ENCODE assay signal across 8 mouse cellular contexts in the genomic region with DNA sequence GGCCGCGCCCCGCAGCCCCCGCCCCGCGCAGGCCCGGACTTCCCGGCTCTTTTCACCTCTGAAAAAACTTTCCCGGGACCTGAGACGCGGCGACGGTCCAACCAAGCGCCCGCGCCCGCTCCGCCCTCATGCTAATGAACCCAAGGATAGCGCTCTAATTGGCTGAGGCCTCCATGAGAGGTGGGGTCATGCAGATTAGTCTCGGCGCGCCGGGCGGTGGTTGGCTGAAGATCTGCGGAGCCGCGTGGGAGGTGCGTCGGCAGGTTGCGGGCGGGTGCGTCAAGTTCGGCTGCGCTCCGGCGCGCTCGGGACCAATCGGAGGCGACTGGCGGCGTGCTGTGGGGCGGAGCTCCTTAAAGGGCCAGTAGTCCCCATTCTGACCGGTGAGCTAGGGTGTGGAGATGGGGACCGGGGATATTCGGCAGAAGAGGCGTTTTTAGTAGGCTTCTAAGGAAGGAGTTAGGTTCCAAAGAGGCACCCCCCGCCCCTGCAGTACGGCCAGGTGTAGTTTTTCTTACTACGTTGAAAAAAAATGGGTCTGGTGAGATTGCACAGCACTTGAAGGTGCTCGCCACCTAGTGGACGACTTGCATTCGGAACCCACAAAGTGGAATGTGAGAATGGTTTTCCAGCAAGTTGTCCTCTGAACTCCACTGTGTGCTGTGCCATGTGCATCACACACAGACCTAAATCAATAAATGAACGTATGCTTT. TPM values are rescaled to one million over a fixed set of nuclear protein-coding genes. Genes with fewer than 3 reads are reported as not detected.
A peak's percentile ranks its signal among the peaks of the same experiment; 100 is the strongest.
DNase-seq lines count a peak whose midpoint lies in the region; ATAC-seq and TF ChIP-seq lines count a peak whose summit lies in the region.

Gene Hmg20b (minus strand): TSS at position 130 of the 713 bp plus-strand sequence.

- DNase-seq in MEL (ENCODE audit: low read depth, low spot score): peak; percentile 100
- DNase-seq in cerebellum, adult 2 months: peak; percentile 100
- peak; percentile 99 for DNase-seq in forebrain, postnatal 0 days
- DNase-seq in heart, postnatal 4 days: peak; percentile 99
- DNase-seq in layer of hippocampus, adult 8-10 months (ENCODE audit: low spot score in 2 of 2): peak; percentile 99
- DNase-seq in ovary, adult 18-20 months (ENCODE audit: low spot score): peak; percentile 99
- peak; percentile 99 for DNase-seq in thymus, postnatal 0 days (ENCODE audit: low spot score)

- H3K9ac ChIP-seq in MEL (ENCODE audit: control insufficient read depth, low read depth, low read length, poor library complexity, severe bottlenecking): peak within 1 kb of the TSS; percentile 84
- peak within 1 kb of the TSS; percentile 40 for H3K9ac ChIP-seq in forebrain, postnatal 0 days
- peak within 1 kb of the TSS; percentile 83 for H3K9ac ChIP-seq in lung, embryonic 15.5 days

- H3K4me2 ChIP-seq in forebrain, postnatal 0 days (ENCODE audit: low read depth): peak within 1 kb of the TSS; percentile 79
- H3K4me2 ChIP-seq in lung, embryonic 15.5 days: peak within 1 kb of the TSS; percentile 79

- H3K27ac ChIP-seq in MEL (ENCODE audit: control insufficient read depth, low read depth, low read length): peak within 1 kb of the TSS; percentile 86
- peak within 1 kb of the TSS; percentile 65 for H3K27ac ChIP-seq in cerebellum, adult 2 months (ENCODE audit: insufficient read depth, low read length)
- H3K27ac ChIP-seq in forebrain, postnatal 0 days (ENCODE audit: low read depth, low read length): no peak within 1 kb of the TSS
- H3K27ac ChIP-seq in lung, embryonic 15.5 days: peak within 1 kb of the TSS; percentile 73

- H3K27me3 ChIP-seq in MEL (ENCODE audit: control insufficient read depth in 1 of 2, insufficient read depth in 2 of 2, low read length in 2 of 2): no peaks in the 10 kb centered on the region
- H3K27me3 ChIP-seq in cerebellum, adult 2 months (ENCODE audit: control insufficient read depth, insufficient read depth, low read length): no peaks in the 10 kb centered on the region
- no peaks in the 10 kb centered on the region for H3K27me3 ChIP-seq in forebrain, postnatal 0 days (ENCODE audit: insufficient read depth, low read length)
- no peaks in the 10 kb centered on the region for H3K27me3 ChIP-seq in lung, embryonic 15.5 days

- H3K4me1 ChIP-seq in MEL (ENCODE audit: control insufficient read depth in 1 of 2, insufficient read depth in 2 of 2, low read length in 2 of 2): peaks cover 8 to 13% of the 10 kb centered on the region in 2 experiments; a peak in 3 of 4 replicates
- H3K4me1 ChIP-seq in cerebellum, adult 2 months (ENCODE audit: control insufficient read depth, insufficient read depth, low read length): peaks cover 6% of the 10 kb centered on the region; the same call in 1 of the 2 replicates
- 0 out of 2 replicates have a peak, but pooled peaks cover 3% of the 10 kb centered on the region for H3K4me1 ChIP-seq in forebrain, postnatal 0 days (ENCODE audit: insufficient read depth)
- H3K4me1 ChIP-seq in lung, embryonic 15.5 days: peaks cover 30% of the 10 kb centered on the region

- peak; percentile 31 to 49; a peak in 2 of 4 replicates for TF ChIP-seq POLR2A in MEL (IDR thresholded peaks at IDR 0.05; ENCODE audit: control insufficient read depth in 1 of 2, insufficient read depth in 1 of 2, low read depth in 1 of 2, low read length in 2 of 2, poor library complexity in 1 of 2)
- TF ChIP-seq POLR2A in cerebellum, adult 2 months (IDR thresholded peaks at IDR 0.05; ENCODE audit: borderline replicate concordance, insufficient read depth, low read length): peak; percentile 41; the same call in 1 of the 2 replicates

- no peaks in the 10 kb centered on the region for H3K9me3 ChIP-seq in MEL (replicated peaks; ENCODE audit: insufficient read depth, low read length)
- H3K9me3 ChIP-seq in forebrain, postnatal 0 days (ENCODE audit: low read length): no peaks in the 10 kb centered on the region
- H3K9me3 ChIP-seq in lung, embryonic 15.5 days: no peaks in the 10 kb centered on the region

- peaks cover 0 to 14% of the 10 kb centered on the region in 2 experiments; a peak in 2 of 4 replicates for H3K36me3 ChIP-seq in MEL (ENCODE audit: control insufficient read depth in 1 of 2, insufficient read depth in 2 of 2, low read length in 2 of 2)
- H3K36me3 ChIP-seq in forebrain, postnatal 0 days (ENCODE audit: insufficient read depth): no peaks in the 10 kb centered on the region
- 0 out of 2 replicates have a peak, but pooled peaks cover 4% of the 10 kb centered on the region for H3K36me3 ChIP-seq in lung, embryonic 15.5 days

- 0 out of 4 replicates have a peak, but pooled peaks of 1 of the 2 experiments have one; percentile 3 for TF ChIP-seq EP300 in MEL (IDR thresholded peaks at IDR 0.05; ENCODE audit: low read depth in 1 of 2, low read length in 2 of 2)

- under 1% methylated on average over 54 of the region's 54 CpGs for WGBS in cerebellum, adult 2 months
- WGBS in forebrain, postnatal 0 days: 3% methylated on average over 54 of the region's 54 CpGs
- WGBS in lung, embryonic 15.5 days: under 1% methylated on average over 54 of the region's 54 CpGs

- TF ChIP-seq CTCF in MEL (IDR thresholded peaks at IDR 0.05 in 2 of 3, conservative IDR thresholded peaks at IDR 0.05 in 1 of 3; ENCODE audit: control insufficient read depth in 1 of 3, insufficient read depth in 1 of 3, low read depth in 2 of 3, low read length in 3 of 3, poor library complexity in 1 of 3, severe bottlenecking in 1 of 3): peak; percentile 71 to 81 (median 79)
- peak; percentile 90; the same call in 1 of the 2 replicates for TF ChIP-seq CTCF in cerebellum, adult 2 months (IDR thresholded peaks at IDR 0.05; ENCODE audit: borderline replicate concordance, insufficient read depth, low read depth, low read length)
- TF ChIP-seq CTCF in forebrain, postnatal 0 days (IDR thresholded peaks at IDR 0.05; ENCODE audit: low read depth): peak; percentile 93

- peak within 1 kb of the TSS; percentile 81 to 94 for H3K4me3 ChIP-seq in MEL (ENCODE audit: control insufficient read depth in 1 of 2, insufficient read depth in 1 of 2, low read depth in 2 of 2, low read length in 2 of 2)
- H3K4me3 ChIP-seq in cerebellum, adult 2 months (replicated peaks; ENCODE audit: insufficient read depth, low read depth, low read length): peak within 1 kb of the TSS; percentile 78
- peak within 1 kb of the TSS; percentile 45 for H3K4me3 ChIP-seq in forebrain, postnatal 0 days (ENCODE audit: low read depth, low read length)
- peak within 1 kb of the TSS; percentile 86 for H3K4me3 ChIP-seq in lung, embryonic 15.5 days

- H3K79me2 ChIP-seq in MEL (ENCODE audit: control insufficient read depth, insufficient read depth, low read length, poor library complexity): peaks cover 4% of the 10 kb centered on the region; the same call in 1 of the 2 replicates

- TF ChIP-seq RAD21 in MEL (IDR thresholded peaks at IDR 0.05; ENCODE audit: low read depth, low read length): peak; percentile 35

- peak; percentile 98 for ATAC-seq in forebrain, postnatal 0 days
- peak; percentile 93 for ATAC-seq in lung, embryonic 15.5 days (ENCODE audit: borderline replicate concordance, extremely low read depth, low FRiP score, low TSS enrichment)

TF ChIP-seq in MEL, 35 proteins besides CTCF, POLR2A, EP300 and RAD21 (continues in another document):
- TF ChIP-seq CHD1 (IDR thresholded peaks at IDR 0.05; ENCODE audit: low read depth, low read length) (no peak), POLR2AphosphoS2 (IDR thresholded peaks at IDR 0.05; ENCODE audit: low read length) (peak; percentile 54; the same call in 1 of the 2 replicates), GATA1 (IDR thresholded peaks at IDR 0.05; ENCODE audit: low read depth, low read length) (no peak), USF1 (IDR thresholded peaks at IDR 0.05; ENCODE audit: low read depth, low read length) (peak; percentile 47), UBTF (IDR thresholded peaks at IDR 0.05; ENCODE audit: borderline replicate concordance, insufficient read depth, low read depth, low read length) (no peak), TCF12 (IDR thresholded peaks at IDR 0.05; ENCODE audit: low read depth, low read length) (0 out of 2 replicates have a peak, but pooled peaks have one; percentile 4), E2F4 (IDR thresholded peaks at IDR 0.05; ENCODE audit: borderline replicate concordance, low read depth, low read length) (no peak), MXI1 (IDR thresholded peaks at IDR 0.05; ENCODE audit: low read depth, low read length) (peak; percentile 61; the same call in 1 of the 2 replicates), ZMIZ1 (IDR thresholded peaks at IDR 0.05; ENCODE audit: low read depth, low read length) (0 out of 2 replicates have a peak, but pooled peaks have one; percentile 13), SMC3 (IDR thresholded peaks at IDR 0.05; ENCODE audit: low read depth, low read length) (peak; percentile 55), NELFE (IDR thresholded peaks at IDR 0.05; ENCODE audit: low read depth, low read length) (peak; percentile 60), BHLHE40 (IDR thresholded peaks at IDR 0.05; ENCODE audit: borderline replicate concordance, low read depth, low read length) (no peak; the same call in 1 of the 2 replicates), MYC (IDR thresholded peaks at IDR 0.05; ENCODE audit: low read depth, low read length) (peak; percentile 86), ZNF384 (IDR thresholded peaks at IDR 0.05; ENCODE audit: low read depth, low read length) (peak; percentile 87), CHD2 (IDR thresholded peaks at IDR 0.05; ENCODE audit: low read length) (peak; percentile 26), MYB (IDR thresholded peaks at IDR 0.05; ENCODE audit: low read depth, low read length) (no peak), TAL1 (IDR thresholded peaks at IDR 0.05; ENCODE audit: low read length) (no peak), MAX (IDR thresholded peaks at IDR 0.05; ENCODE audit: low read length) (peak; percentile 56; the same call in 1 of the 2 replicates), ZC3H11A (IDR thresholded peaks at IDR 0.05; ENCODE audit: low read depth, low read length) (0 out of 2 replicates have a peak, but pooled peaks have one; percentile 10), NRF1 (IDR thresholded peaks at IDR 0.05; ENCODE audit: insufficient read depth, low read depth, low read length, poor library complexity, severe bottlenecking) (peak; percentile 66)

RNA-seq across cellular contexts. Expression of gene Hmg20b, which starts in this region (rescaled TPM):
- total RNA-seq in MEL (2012; rRNA removed): 22.8 and 27.0 TPM in 2 replicates
- polyA plus RNA-seq in MEL (2012; ENCODE audit: insufficient read depth in 1 of 2, insufficient read length in 2 of 2, low read depth in 1 of 2, low replicate concordance in 2 of 2, missing spikeins in 1 of 2): 10 to 100 TPM in 1 of 2 experiments, not detected in 1; 92.7 TPM
- 42.7 and 43.4 TPM in 2 replicates for polyA plus RNA-seq in cerebellum, adult 2 months (2012; rRNA removed)
- 15.1 and 21.6 TPM in 2 replicates for total RNA-seq in forebrain, postnatal 0 days (2014; rRNA removed)
- polyA plus RNA-seq in forebrain, postnatal 0 days (2015; fragmentation: Nextera tagmentation; extraction: Ambion mirVana): 25.1 and 25.2 TPM in 2 replicates
- total RNA-seq in heart, postnatal 4 days (2021): 100 to 1,000 TPM; 107 to 113 TPM
- total RNA-seq in layer of hippocampus, adult 8-10 months (2022): 10 to 100 TPM; 32.5 to 37.1 (median 32.9) TPM
- 91.2 and 92.5 TPM in 2 replicates for polyA plus RNA-seq in lung, embryonic 15.5 days (2015; fragmentation: Nextera tagmentation; extraction: Ambion mirVana)
- 88.5 and 100 TPM in 2 replicates for polyA plus RNA-seq in thymus, postnatal 0 days (2015; fragmentation: Nextera tagmentation; extraction: Ambion mirVana)
